23 mouse cellular contexts compared by ENCODE assay signal in the genomic region with DNA sequence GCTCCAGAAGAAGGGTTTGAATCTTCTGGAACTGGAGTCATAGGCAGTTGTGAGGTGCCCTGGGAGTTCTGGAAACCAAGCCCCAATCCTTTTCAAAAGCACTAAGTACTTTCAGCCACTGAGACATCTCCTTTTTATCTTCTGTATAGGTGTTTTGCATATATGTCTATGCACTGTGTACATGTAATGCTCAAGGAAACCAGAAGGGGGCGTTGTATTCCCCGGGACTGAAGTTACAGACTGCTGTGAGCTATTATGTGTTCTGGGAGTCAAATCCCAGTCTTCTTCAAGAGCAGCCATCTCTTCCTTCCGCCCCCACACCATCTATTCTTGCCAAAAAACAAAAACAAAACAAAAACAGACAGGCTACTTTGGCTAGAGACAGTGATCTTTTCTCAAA. TPM values are rescaled to one million over a fixed set of nuclear protein-coding genes. Genes with fewer than 3 reads are reported as not detected.
DNase-seq lines count a peak whose midpoint lies in the region; ATAC-seq and TF ChIP-seq lines count a peak whose summit lies in the region.
"Had no signal": no experiment of that assay in that cellular context is flagged by ENCODE, and none has a peak within 500 bp of the region (broad histone marks: within the 10 kb centered on the region; RNA-seq: fewer than 3 reads in every experiment).

No protein-coding gene starts in this region.

- ATAC-seq in hindbrain, postnatal 0 days: no peak
- ATAC-seq in hindbrain, embryonic 16.5 days: no peak
- ATAC-seq in lung, embryonic 14.5 days (ENCODE audit: insufficient read depth): no peak
- ATAC-seq: intestine, embryonic 16.5 days had no signal

- no peaks in the 10 kb centered on the region for H3K4me1 ChIP-seq in hindbrain, postnatal 0 days (ENCODE audit: insufficient read depth, low read length)
- no peaks in the 10 kb centered on the region for H3K4me1 ChIP-seq in hindbrain, embryonic 16.5 days (ENCODE audit: control insufficient read depth, insufficient read depth, low read depth, low read length)
- H3K4me1 ChIP-seq in lung, embryonic 14.5 days (ENCODE audit: insufficient read depth): no peaks in the 10 kb centered on the region
- H3K4me1 ChIP-seq: forebrain, embryonic 12.5 days; hindbrain, embryonic 12.5 days; midbrain, embryonic 12.5 days; neural tube, embryonic 13.5 days had no signal

- 54% methylated on average over 3 of the region's 3 CpGs for WGBS in hindbrain, postnatal 0 days
- WGBS in hindbrain, embryonic 16.5 days: 53% methylated on average over 3 of the region's 3 CpGs
- 53% methylated on average over 3 of the region's 3 CpGs for WGBS in lung, embryonic 14.5 days

- H3K27ac ChIP-seq in hindbrain, postnatal 0 days: no peak overlapping the region
- H3K27ac ChIP-seq in hindbrain, embryonic 16.5 days (ENCODE audit: low read depth, low read length): no peak overlapping the region
- no peak overlapping the region for H3K27ac ChIP-seq in lung, embryonic 14.5 days (ENCODE audit: low read depth)
- H3K27ac ChIP-seq: forebrain, embryonic 12.5 days; hindbrain, embryonic 12.5 days; lung, embryonic 15.5 days; midbrain, embryonic 12.5 days; neural tube, embryonic 13.5 days had no signal

- H3K27me3 ChIP-seq in hindbrain, postnatal 0 days (ENCODE audit: insufficient read depth, low read length): no peaks in the 10 kb centered on the region
- no peaks in the 10 kb centered on the region for H3K27me3 ChIP-seq in hindbrain, embryonic 16.5 days (replicated peaks; ENCODE audit: control insufficient read depth, insufficient read depth, low read length)
- H3K27me3 ChIP-seq in lung, embryonic 14.5 days (ENCODE audit: insufficient read depth, low read length): no peaks in the 10 kb centered on the region
- H3K27me3 ChIP-seq: forebrain, embryonic 12.5 days; hindbrain, embryonic 12.5 days; lung, embryonic 15.5 days; midbrain, embryonic 12.5 days; neural tube, embryonic 13.5 days had no signal

- TF ChIP-seq CTCF in hindbrain, postnatal 0 days (IDR thresholded peaks at IDR 0.05; ENCODE audit: low read depth): peak; percentile 26; the same call in 1 of the 2 replicates
- 0 out of 2 replicates have a peak, but pooled peaks have one; percentile 13 for TF ChIP-seq CTCF in lung, embryonic 14.5 days (IDR thresholded peaks at IDR 0.05; ENCODE audit: low read depth)
- TF ChIP-seq CTCF in brain, embryonic 14.5 days (IDR thresholded peaks at IDR 0.05; ENCODE audit: borderline replicate concordance, extremely low read depth, insufficient read depth, insufficient read length): peak; percentile 11; the same call in 1 of the 2 replicates

- TF ChIP-seq POLR2A in brain, embryonic 14.5 days (IDR thresholded peaks at IDR 0.05; ENCODE audit: borderline replicate concordance, extremely low read depth, insufficient read depth, insufficient read length, poor library complexity, severe bottlenecking): no peak

- H3K36me3 ChIP-seq in hindbrain, postnatal 0 days (ENCODE audit: insufficient read depth, low read length): no peaks in the 10 kb centered on the region
- H3K36me3 ChIP-seq in hindbrain, embryonic 16.5 days (ENCODE audit: control insufficient read depth, insufficient read depth, low read length): no peaks in the 10 kb centered on the region
- no peaks in the 10 kb centered on the region for H3K36me3 ChIP-seq in lung, embryonic 14.5 days (ENCODE audit: insufficient read depth)
- H3K36me3 ChIP-seq: forebrain, embryonic 12.5 days; hindbrain, embryonic 12.5 days; lung, embryonic 15.5 days; midbrain, embryonic 12.5 days; neural tube, embryonic 13.5 days had no signal

- no peak for DNase-seq in hindbrain, postnatal 0 days (ENCODE audit: low spot score)
- DNase-seq in lung, embryonic 14.5 days: no peak
- no peak for DNase-seq in lung, postnatal 25 days (ENCODE audit: low spot score)
- DNase-seq in ES-CJ7 (ENCODE audit: low read depth, low spot score): peak; percentile 50
- no peak for DNase-seq in brain, embryonic 14.5 days (ENCODE audit: low read depth)
- no peak for DNase-seq in urinary bladder, postnatal 25 days (ENCODE audit: low spot score)
- no peak for DNase-seq in spleen, adult 18-20 months
- DNase-seq: cerebellum, adult 9-10 months; gastrocnemius, postnatal 25 days; kidney, postnatal 10 days; left cerebral cortex, postnatal 4 days; liver; right cerebral cortex, adult 18-20 months; thymus, adult 18-20 months had no signal

- no peak overlapping the region for H3K4me2 ChIP-seq in hindbrain, postnatal 0 days (ENCODE audit: low read depth, low read length)
- H3K4me2 ChIP-seq in hindbrain, embryonic 16.5 days (ENCODE audit: low read length): no peak overlapping the region
- no peak overlapping the region for H3K4me2 ChIP-seq in lung, embryonic 14.5 days
- H3K4me2 ChIP-seq: forebrain, embryonic 12.5 days; hindbrain, embryonic 12.5 days; lung, embryonic 15.5 days; midbrain, embryonic 12.5 days; neural tube, embryonic 13.5 days had no signal

- H3K4me3 ChIP-seq in hindbrain, postnatal 0 days (ENCODE audit: low read length): no peak overlapping the region
- no peak overlapping the region for H3K4me3 ChIP-seq in hindbrain, embryonic 16.5 days (ENCODE audit: low read length)
- no peak overlapping the region for H3K4me3 ChIP-seq in lung, embryonic 14.5 days (ENCODE audit: low read depth, low read length)
- H3K4me3 ChIP-seq: forebrain, embryonic 12.5 days; hindbrain, embryonic 12.5 days; lung, embryonic 15.5 days; midbrain, embryonic 12.5 days; neural tube, embryonic 13.5 days had no signal

- H3K9ac ChIP-seq in hindbrain, postnatal 0 days (replicated peaks; ENCODE audit: low read length): no peak overlapping the region
- no peak overlapping the region for H3K9ac ChIP-seq in hindbrain, embryonic 16.5 days (ENCODE audit: low read depth, low read length)
- H3K9ac ChIP-seq in lung, embryonic 14.5 days: no peak overlapping the region
- H3K9ac ChIP-seq: forebrain, embryonic 12.5 days; hindbrain, embryonic 12.5 days; lung, embryonic 15.5 days; midbrain, embryonic 12.5 days; neural tube, embryonic 13.5 days had no signal

- no peaks in the 10 kb centered on the region for H3K9me3 ChIP-seq in hindbrain, postnatal 0 days (ENCODE audit: low read length)
- H3K9me3 ChIP-seq in hindbrain, embryonic 16.5 days (ENCODE audit: control insufficient read depth, low read length): no peaks in the 10 kb centered on the region; the same call in 1 of the 2 replicates
- H3K9me3 ChIP-seq in lung, embryonic 14.5 days (ENCODE audit: low read depth, low read length): no peaks in the 10 kb centered on the region
- H3K9me3 ChIP-seq: forebrain, embryonic 12.5 days; lung, embryonic 15.5 days; midbrain, embryonic 12.5 days; neural tube, embryonic 13.5 days had no signal

RNA-seq across cellular contexts. Expression of gene Susd2, which starts 23.0 kb away (rescaled TPM):
- total RNA-seq in hindbrain, postnatal 0 days (2014; rRNA removed): 14.4 and 14.9 TPM in 2 replicates
- 11.2 and 11.4 TPM in 2 replicates for polyA plus RNA-seq in hindbrain, postnatal 0 days (2015; fragmentation: Nextera tagmentation; extraction: Ambion mirVana)
- 10.5 and 11.9 TPM in 2 replicates for polyA plus RNA-seq in hindbrain, embryonic 16.5 days (2015; fragmentation: Nextera tagmentation; extraction: Ambion mirVana)
- polyA plus RNA-seq in lung, embryonic 14.5 days (2014; fragmentation: Nextera tagmentation; extraction: Ambion mirVana): 5.8 and 5.9 TPM in 2 replicates
- polyA plus RNA-seq in brain, embryonic 14.5 days (2012; rRNA removed): 2.9 and 4.8 TPM in 2 replicates

RNA-seq across cellular contexts. Expression of gene Ggt5, which starts 31.7 kb away (rescaled TPM):
- total RNA-seq in hindbrain, postnatal 0 days (2014; rRNA removed): 2.8 and 3.4 TPM in 2 replicates
- polyA plus RNA-seq in hindbrain, postnatal 0 days (2015; fragmentation: Nextera tagmentation; extraction: Ambion mirVana): 2.3 TPM in 2 replicates
- polyA plus RNA-seq in hindbrain, embryonic 16.5 days (2015; fragmentation: Nextera tagmentation; extraction: Ambion mirVana): 2.9 and 3.5 TPM in 2 replicates
- 0.43 and 0.71 TPM in 2 replicates for polyA plus RNA-seq in lung, embryonic 14.5 days (2014; fragmentation: Nextera tagmentation; extraction: Ambion mirVana)
- polyA plus RNA-seq in brain, embryonic 14.5 days (2012; rRNA removed): 5.2 and 6.7 TPM in 2 replicates

RNA-seq across cellular contexts. Expression of gene Ggt1, which starts 59.4 kb away (rescaled TPM):
- total RNA-seq in hindbrain, postnatal 0 days (2014; rRNA removed): 3.2 and 7.6 TPM in 2 replicates
- 1.0 and 1.2 TPM in 2 replicates for polyA plus RNA-seq in hindbrain, postnatal 0 days (2015; fragmentation: Nextera tagmentation; extraction: Ambion mirVana)
- 0.69 and 2.1 TPM in 2 replicates for polyA plus RNA-seq in hindbrain, embryonic 16.5 days (2015; fragmentation: Nextera tagmentation; extraction: Ambion mirVana)
- polyA plus RNA-seq in lung, embryonic 14.5 days (2014; fragmentation: Nextera tagmentation; extraction: Ambion mirVana): 1.8 and 1.9 TPM in 2 replicates
- 2.3 and 2.6 TPM in 2 replicates for polyA plus RNA-seq in brain, embryonic 14.5 days (2012; rRNA removed)
- total RNA-seq: heart, adult 8-10 months; megakaryocyte progenitor cell, adult 5-6 weeks had no signal
